ENCODE assay signal across 16 mouse cellular contexts in the genomic region with DNA sequence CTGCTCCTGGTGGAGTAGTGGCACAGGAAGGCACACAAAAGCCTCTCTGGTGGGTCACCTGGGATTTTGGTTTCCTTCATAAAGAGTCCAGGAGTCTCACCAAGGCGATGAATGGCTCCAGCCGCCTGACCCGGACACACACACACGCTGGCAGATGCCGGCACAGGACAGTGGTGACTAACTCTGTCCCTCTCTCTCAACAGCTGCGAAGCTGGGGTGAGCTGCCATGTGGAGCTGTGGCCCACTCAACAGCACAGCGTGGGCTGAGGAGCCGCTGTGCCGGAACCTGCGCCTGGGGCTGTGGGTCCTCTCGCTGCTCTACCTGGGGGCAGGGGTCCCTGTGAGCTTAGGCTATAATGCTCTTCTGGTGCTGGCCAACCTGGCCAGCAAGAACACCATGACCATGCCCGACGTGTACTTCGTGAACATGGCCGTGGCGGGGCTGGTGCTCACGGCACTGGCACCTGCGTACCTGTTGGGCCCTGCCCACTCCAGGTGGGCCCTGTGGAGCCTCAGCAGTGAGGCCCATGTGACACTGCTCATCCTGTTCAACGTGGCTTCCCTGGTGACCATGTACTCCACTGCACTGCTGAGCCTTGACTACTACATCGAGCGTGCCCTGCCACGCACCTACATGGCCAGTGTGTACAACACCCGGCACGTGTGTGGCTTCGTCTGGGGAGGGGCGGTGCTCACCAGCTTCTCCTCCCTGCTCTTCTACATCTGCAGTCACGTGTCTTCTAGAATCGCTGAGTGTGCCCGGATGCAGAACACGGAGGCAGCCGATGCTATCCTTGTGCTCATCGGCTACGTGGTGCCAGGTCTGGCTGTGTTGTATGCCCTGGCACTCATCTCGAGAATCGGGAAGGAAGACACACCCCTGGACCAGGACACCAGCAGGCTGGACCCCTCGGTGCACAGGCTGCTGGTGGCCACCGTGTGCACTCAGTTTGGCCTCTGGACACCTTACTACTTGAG. TPM values are rescaled to one million over a fixed set of nuclear protein-coding genes. Genes with fewer than 3 reads are reported as not detected.
DNase-seq lines count a peak whose midpoint lies in the region; ATAC-seq and TF ChIP-seq lines count a peak whose summit lies in the region.
"Had no signal": no experiment of that assay in that cellular context is flagged by ENCODE, and none has a peak within 500 bp of the region (broad histone marks: within the 10 kb centered on the region; RNA-seq: fewer than 3 reads in every experiment).

No protein-coding gene starts in this region.

- no peaks in the 10 kb centered on the region for H3K9me3 ChIP-seq in hindbrain, embryonic 10.5 days
- H3K9me3 ChIP-seq in hindbrain, embryonic 11.5 days (ENCODE audit: control insufficient read depth, low read length), result no peaks in the 10 kb centered on the region
- no peaks in the 10 kb centered on the region for H3K9me3 ChIP-seq in neural tube, embryonic 12.5 days
- H3K9me3 ChIP-seq in limb, embryonic 12.5 days, result no peaks in the 10 kb centered on the region
- H3K9me3 ChIP-seq in neural tube, embryonic 15.5 days (replicated peaks), result no peaks in the 10 kb centered on the region
- H3K9me3 ChIP-seq in stomach, postnatal 0 days (ENCODE audit: control insufficient read depth, low read length), result no peaks in the 10 kb centered on the region
- H3K9me3 ChIP-seq: forebrain, embryonic 15.5 days; limb, embryonic 15.5 days; midbrain, embryonic 10.5 days had no signal

- no peak overlapping the region for H3K9ac ChIP-seq in hindbrain, embryonic 11.5 days (ENCODE audit: low read depth, low read length)
- 0 out of 2 replicates have a peak overlapping the region, but pooled peaks have one; percentile 13 for H3K9ac ChIP-seq in neural tube, embryonic 12.5 days
- H3K9ac ChIP-seq in limb, embryonic 12.5 days (replicated peaks), result no peak overlapping the region
- no peak overlapping the region for H3K9ac ChIP-seq in neural tube, embryonic 15.5 days (replicated peaks)
- no peak overlapping the region for H3K9ac ChIP-seq in stomach, postnatal 0 days (ENCODE audit: low read length)
- H3K9ac ChIP-seq: forebrain, embryonic 15.5 days; limb, embryonic 15.5 days had no signal

- no peak for DNase-seq in hindbrain, embryonic 10.5 days (ENCODE audit: low spot score)
- DNase-seq in hindbrain, embryonic 11.5 days (ENCODE audit: low spot score), result no peak
- DNase-seq in neural tube, embryonic 10.5 days (ENCODE audit: extremely low spot score, low spot score), result no peak
- no peak for DNase-seq in cerebellum, adult 11 months
- DNase-seq in stomach, postnatal 0 days (ENCODE audit: low spot score), result no peak
- DNase-seq: cerebellum, postnatal 14 days; lung, postnatal 10 days; thymus, adult 18-20 months had no signal

- H3K27me3 ChIP-seq in hindbrain, embryonic 10.5 days (ENCODE audit: insufficient read depth, poor library complexity, severe bottlenecking), result no peaks in the 10 kb centered on the region
- H3K27me3 ChIP-seq in hindbrain, embryonic 11.5 days (ENCODE audit: control insufficient read depth, insufficient read depth, low read length), result no peaks in the 10 kb centered on the region; the same call in 1 of the 2 replicates
- H3K27me3 ChIP-seq in neural tube, embryonic 12.5 days (replicated peaks), result no peaks in the 10 kb centered on the region
- H3K27me3 ChIP-seq in limb, embryonic 12.5 days, result no peaks in the 10 kb centered on the region
- H3K27me3 ChIP-seq in neural tube, embryonic 15.5 days (replicated peaks), result no peaks in the 10 kb centered on the region
- no peaks in the 10 kb centered on the region for H3K27me3 ChIP-seq in stomach, postnatal 0 days (ENCODE audit: control insufficient read depth, insufficient read depth, low read length)
- H3K27me3 ChIP-seq: forebrain, embryonic 15.5 days; limb, embryonic 15.5 days had no signal

- H3K4me1 ChIP-seq in hindbrain, embryonic 10.5 days (replicated peaks), result peaks cover 51% of the 10 kb centered on the region
- 0 out of 2 replicates have a peak, but pooled peaks cover 3% of the 10 kb centered on the region for H3K4me1 ChIP-seq in hindbrain, embryonic 11.5 days (replicated peaks; ENCODE audit: control insufficient read depth, insufficient read depth, low read length)
- H3K4me1 ChIP-seq in neural tube, embryonic 12.5 days, result peaks cover 23% of the 10 kb centered on the region
- peaks cover 52% of the 10 kb centered on the region for H3K4me1 ChIP-seq in limb, embryonic 12.5 days (replicated peaks)
- peaks cover 39% of the 10 kb centered on the region for H3K4me1 ChIP-seq in neural tube, embryonic 15.5 days
- peaks cover 9% of the 10 kb centered on the region for H3K4me1 ChIP-seq in stomach, postnatal 0 days (replicated peaks; ENCODE audit: control insufficient read depth, insufficient read depth)

- TF ChIP-seq CTCF in stomach, postnatal 0 days (IDR thresholded peaks at IDR 0.05; ENCODE audit: low read depth), result no peak

- H3K4me2 ChIP-seq in hindbrain, embryonic 11.5 days (replicated peaks; ENCODE audit: low read depth, low read length), result no peak overlapping the region
- no peak overlapping the region for H3K4me2 ChIP-seq in neural tube, embryonic 12.5 days (replicated peaks)
- no peak overlapping the region for H3K4me2 ChIP-seq in limb, embryonic 12.5 days
- no peak overlapping the region for H3K4me2 ChIP-seq in neural tube, embryonic 15.5 days
- H3K4me2 ChIP-seq in stomach, postnatal 0 days (replicated peaks; ENCODE audit: low read depth), result no peak overlapping the region
- H3K4me2 ChIP-seq: forebrain, embryonic 15.5 days; heart, embryonic 11.5 days; limb, embryonic 15.5 days had no signal

- TF ChIP-seq EP300 in stomach, postnatal 0 days (optimal IDR thresholded peaks at IDR 0.05), result no peak

- ATAC-seq in hindbrain, embryonic 11.5 days (ENCODE audit: low FRiP score), result no peak
- ATAC-seq in neural tube, embryonic 12.5 days (ENCODE audit: low FRiP score, low read depth), result no peak
- ATAC-seq in limb, embryonic 12.5 days (ENCODE audit: insufficient number of reproducible peaks, insufficient read depth, low FRiP score, low TSS enrichment, low read depth), result no peak
- ATAC-seq in neural tube, embryonic 15.5 days (ENCODE audit: low FRiP score), result no peak
- no peak for ATAC-seq in stomach, postnatal 0 days (ENCODE audit: low FRiP score, low TSS enrichment)
- ATAC-seq: forebrain, embryonic 15.5 days had no signal

- H3K27ac ChIP-seq in hindbrain, embryonic 10.5 days, result 0 out of 2 replicates have a peak overlapping the region, but pooled peaks have one; percentile 40
- H3K27ac ChIP-seq in hindbrain, embryonic 11.5 days (ENCODE audit: low read depth, low read length), result no peak overlapping the region
- H3K27ac ChIP-seq in neural tube, embryonic 12.5 days, result no peak overlapping the region
- H3K27ac ChIP-seq in limb, embryonic 12.5 days, result 0 out of 2 replicates have a peak overlapping the region, but pooled peaks have one; percentile 12
- 0 out of 2 replicates have a peak overlapping the region, but pooled peaks have one; percentile 34 for H3K27ac ChIP-seq in neural tube, embryonic 15.5 days (replicated peaks)
- no peak overlapping the region for H3K27ac ChIP-seq in stomach, postnatal 0 days (replicated peaks)
- H3K27ac ChIP-seq: forebrain, embryonic 15.5 days; limb, embryonic 15.5 days; midbrain, embryonic 10.5 days had no signal

- no peak overlapping the region for H3K4me3 ChIP-seq in hindbrain, embryonic 10.5 days
- H3K4me3 ChIP-seq in hindbrain, embryonic 11.5 days (ENCODE audit: low read depth, low read length), result no peak overlapping the region
- H3K4me3 ChIP-seq in neural tube, embryonic 12.5 days, result no peak overlapping the region
- no peak overlapping the region for H3K4me3 ChIP-seq in limb, embryonic 12.5 days (replicated peaks)
- no peak overlapping the region for H3K4me3 ChIP-seq in neural tube, embryonic 15.5 days (replicated peaks)
- H3K4me3 ChIP-seq in stomach, postnatal 0 days (ENCODE audit: low read depth, low read length), result no peak overlapping the region
- H3K4me3 ChIP-seq: forebrain, embryonic 15.5 days; limb, embryonic 15.5 days; midbrain, embryonic 10.5 days had no signal

- 0 out of 2 replicates have a peak, but pooled peaks cover 8% of the 10 kb centered on the region for H3K36me3 ChIP-seq in hindbrain, embryonic 10.5 days
- no peaks in the 10 kb centered on the region for H3K36me3 ChIP-seq in hindbrain, embryonic 11.5 days (ENCODE audit: control insufficient read depth, insufficient read depth, low read length)
- H3K36me3 ChIP-seq in neural tube, embryonic 12.5 days, result no peaks in the 10 kb centered on the region
- H3K36me3 ChIP-seq in limb, embryonic 12.5 days, result peaks cover 9% of the 10 kb centered on the region; the same call in 1 of the 2 replicates
- H3K36me3 ChIP-seq in neural tube, embryonic 15.5 days, result 0 out of 2 replicates have a peak, but pooled peaks cover 3% of the 10 kb centered on the region
- no peaks in the 10 kb centered on the region for H3K36me3 ChIP-seq in stomach, postnatal 0 days (ENCODE audit: control insufficient read depth, insufficient read depth, low read length)
- H3K36me3 ChIP-seq: forebrain, embryonic 15.5 days had no signal

- WGBS in hindbrain, embryonic 10.5 days, result 94% methylated on average over 37 of the region's 37 CpGs
- 94% methylated on average over 37 of the region's 37 CpGs for WGBS in hindbrain, embryonic 11.5 days
- WGBS in neural tube, embryonic 12.5 days, result 96% methylated on average over 37 of the region's 37 CpGs
- 92% methylated on average over 37 of the region's 37 CpGs for WGBS in limb, embryonic 12.5 days
- WGBS in neural tube, embryonic 15.5 days, result 95% methylated on average over 37 of the region's 37 CpGs
- WGBS in stomach, postnatal 0 days, result 93% methylated on average over 37 of the region's 37 CpGs

RNA-seq across cellular contexts. Expression of gene C130050O18Rik, which starts 12.6 kb away (rescaled TPM):
- 0.43 TPM in 1 of 2 replicates, not detected in the other for polyA plus RNA-seq in hindbrain, embryonic 10.5 days (2016; fragmentation: Nextera tagmentation; extraction: Ambion mirVana)
- 0.11 and 0.32 TPM in 2 replicates for polyA plus RNA-seq in hindbrain, embryonic 11.5 days (2014; fragmentation: Nextera tagmentation; extraction: Ambion mirVana)
- 0.20 and 0.33 TPM in 2 replicates for polyA plus RNA-seq in neural tube, embryonic 12.5 days (2016; fragmentation: Nextera tagmentation; extraction: Ambion mirVana)
- polyA plus RNA-seq in limb, embryonic 12.5 days (2016; fragmentation: Nextera tagmentation; extraction: Ambion mirVana), result 1.5 and 1.7 TPM in 2 replicates
- 0.47 and 0.64 TPM in 2 replicates for polyA plus RNA-seq in neural tube, embryonic 15.5 days (2015; fragmentation: Nextera tagmentation; extraction: Ambion mirVana)
- 0.41 and 0.46 TPM in 2 replicates for polyA plus RNA-seq in stomach, postnatal 0 days (2015; fragmentation: Nextera tagmentation; extraction: Ambion mirVana)

RNA-seq across cellular contexts. Expression of gene Gpr146, which starts 15.0 kb away (rescaled TPM):
- 2.0 and 2.8 TPM in 2 replicates for polyA plus RNA-seq in hindbrain, embryonic 10.5 days (2016; fragmentation: Nextera tagmentation; extraction: Ambion mirVana)
- 1.8 TPM in 2 replicates for polyA plus RNA-seq in hindbrain, embryonic 11.5 days (2014; fragmentation: Nextera tagmentation; extraction: Ambion mirVana)
- 1.9 and 2.3 TPM in 2 replicates for polyA plus RNA-seq in neural tube, embryonic 12.5 days (2016; fragmentation: Nextera tagmentation; extraction: Ambion mirVana)
- 1.7 and 2.3 TPM in 2 replicates for polyA plus RNA-seq in limb, embryonic 12.5 days (2016; fragmentation: Nextera tagmentation; extraction: Ambion mirVana)
- polyA plus RNA-seq in neural tube, embryonic 15.5 days (2015; fragmentation: Nextera tagmentation; extraction: Ambion mirVana), result 2.6 and 3.0 TPM in 2 replicates
- polyA plus RNA-seq in stomach, postnatal 0 days (2015; fragmentation: Nextera tagmentation; extraction: Ambion mirVana), result 3.5 TPM in 2 replicates

RNA-seq across cellular contexts. Expression of gene Gper1, which starts 30.4 kb away (rescaled TPM):
- polyA plus RNA-seq in hindbrain, embryonic 10.5 days (2016; fragmentation: Nextera tagmentation; extraction: Ambion mirVana), result 0.40 and 0.76 TPM in 2 replicates
- polyA plus RNA-seq in hindbrain, embryonic 11.5 days (2014; fragmentation: Nextera tagmentation; extraction: Ambion mirVana), result 2.0 and 2.4 TPM in 2 replicates
- polyA plus RNA-seq in neural tube, embryonic 12.5 days (2016; fragmentation: Nextera tagmentation; extraction: Ambion mirVana), result 7.2 and 7.8 TPM in 2 replicates
- polyA plus RNA-seq in limb, embryonic 12.5 days (2016; fragmentation: Nextera tagmentation; extraction: Ambion mirVana), result 1.7 and 1.9 TPM in 2 replicates
- polyA plus RNA-seq in neural tube, embryonic 15.5 days (2015; fragmentation: Nextera tagmentation; extraction: Ambion mirVana), result 7.8 and 9.6 TPM in 2 replicates
- polyA plus RNA-seq in stomach, postnatal 0 days (2015; fragmentation: Nextera tagmentation; extraction: Ambion mirVana), result 2.8 and 3.2 TPM in 2 replicates

RNA-seq across cellular contexts. Expression of gene Cyp2w1, which starts 40.1 kb away (rescaled TPM):
- not detected in 2 replicates for polyA plus RNA-seq in hindbrain, embryonic 10.5 days (2016; fragmentation: Nextera tagmentation; extraction: Ambion mirVana)
- polyA plus RNA-seq in hindbrain, embryonic 11.5 days (2014; fragmentation: Nextera tagmentation; extraction: Ambion mirVana), result not detected in 2 replicates
- 0.13 TPM in 1 of 2 replicates, not detected in the other for polyA plus RNA-seq in neural tube, embryonic 12.5 days (2016; fragmentation: Nextera tagmentation; extraction: Ambion mirVana)
- 0.90 and 1.0 TPM in 2 replicates for polyA plus RNA-seq in limb, embryonic 12.5 days (2016; fragmentation: Nextera tagmentation; extraction: Ambion mirVana)
- polyA plus RNA-seq in neural tube, embryonic 15.5 days (2015; fragmentation: Nextera tagmentation; extraction: Ambion mirVana), result 2.1 TPM in 1 of 2 replicates, not detected in the other
- 4.8 and 8.5 TPM in 2 replicates for polyA plus RNA-seq in stomach, postnatal 0 days (2015; fragmentation: Nextera tagmentation; extraction: Ambion mirVana)
- polyA plus RNA-seq: forebrain, embryonic 15.5 days; heart, embryonic 11.5 days; kidney, embryonic 16.5 days; midbrain, embryonic 10.5 days had no signal

RNA-seq across cellular contexts. Expression of gene Cox19, which starts 41.3 kb away (rescaled TPM):
- polyA plus RNA-seq in hindbrain, embryonic 10.5 days (2016; fragmentation: Nextera tagmentation; extraction: Ambion mirVana), result 116 and 147 TPM in 2 replicates
- 127 and 129 TPM in 2 replicates for polyA plus RNA-seq in hindbrain, embryonic 11.5 days (2014; fragmentation: Nextera tagmentation; extraction: Ambion mirVana)
- polyA plus RNA-seq in neural tube, embryonic 12.5 days (2016; fragmentation: Nextera tagmentation; extraction: Ambion mirVana), result 124 and 127 TPM in 2 replicates
- polyA plus RNA-seq in limb, embryonic 12.5 days (2016; fragmentation: Nextera tagmentation; extraction: Ambion mirVana), result 118 and 121 TPM in 2 replicates
- 105 and 107 TPM in 2 replicates for polyA plus RNA-seq in neural tube, embryonic 15.5 days (2015; fragmentation: Nextera tagmentation; extraction: Ambion mirVana)
- 109 and 114 TPM in 2 replicates for polyA plus RNA-seq in stomach, postnatal 0 days (2015; fragmentation: Nextera tagmentation; extraction: Ambion mirVana)

Comparison
In these comparisons a context has a peak if more than half of its experiments do, and no peak if none do; other contexts are left out.
1. H3K27ac ChIP-seq: peak in hindbrain, embryonic 10.5 days (single experiment), limb, embryonic 12.5 days (single experiment) and neural tube, embryonic 15.5 days (single experiment); none in hindbrain, embryonic 11.5 days (single experiment), neural tube, embryonic 12.5 days (single experiment) and stomach, postnatal 0 days (single experiment).